Mouse (Mus musculus): ENCODE data around the gene Mchr1. TPM values are rescaled to one million over a fixed set of nuclear protein-coding genes. Genes with fewer than 3 reads are reported as not detected.

Mchr1 gene
- polyA plus RNA-seq (2021; fragmentation: Nextera tagmentation): 12.9 and 16.0 TPM in 2 replicates
- long read RNA-seq, experiment 1, transcript Mchr1-201 (2 exons, 2,189 nt): major isoform, 97 of 97 reads
- long read RNA-seq, experiment 1, partial matches to known transcripts: 0 of 97 reads
- long read RNA-seq, experiment 1, other reads (novel, unspliced or antisense): 0 of 97 reads
- long read RNA-seq, experiment 2, transcript Mchr1-201 (2 exons, 2,189 nt): major isoform, 15 of 23 reads
- long read RNA-seq, experiment 2, partial matches to known transcripts: 8 of 23 reads
- long read RNA-seq, experiment 2, other reads (novel, unspliced or antisense): 0 of 23 reads

GRCm38 (mm10) chr15:81235086-81235920, at the start of gene Mchr1:
Gene Mchr1 (plus strand): TSS chr15:81235499.

GRCm38 (mm10) chr15:81190630-81191178, 44.6 kb upstream of the Mchr1 start, which contains the start of gene Mrtfa:
Gene Mrtfa (minus strand): TSS chr15:81190757.

Other genes with a start within 250 kb of the Mchr1 start
- gene Mrtfa, start 44.7 kb upstream of the Mchr1 start, polyA plus RNA-seq (2021; fragmentation: Nextera tagmentation): 18.1 and 19.4 TPM in 2 replicates
- gene Slc25a17, start 125.3 kb downstream of the Mchr1 start, polyA plus RNA-seq (2021; fragmentation: Nextera tagmentation): 52.6 and 55.6 TPM in 2 replicates
- 195 and 271 TPM in 2 replicates for gene St13, start 164.6 kb downstream of the Mchr1 start, polyA plus RNA-seq (2021; fragmentation: Nextera tagmentation)
- 5.5 and 8.1 TPM in 2 replicates for gene Xpnpep3, start 164.6 kb downstream of the Mchr1 start, polyA plus RNA-seq (2021; fragmentation: Nextera tagmentation)
- gene Dnajb7, start 172.8 kb downstream of the Mchr1 start, polyA plus RNA-seq (2021; fragmentation: Nextera tagmentation): not detected in 2 replicates
- 349 and 433 TPM in 2 replicates for gene Rbx1, start 230.8 kb downstream of the Mchr1 start, polyA plus RNA-seq (2021; fragmentation: Nextera tagmentation)

All from left cerebral cortex, adult 6 months (tissue).